Mouse (Mus musculus): ENCODE data around the gene Trmt13.

DNA sequence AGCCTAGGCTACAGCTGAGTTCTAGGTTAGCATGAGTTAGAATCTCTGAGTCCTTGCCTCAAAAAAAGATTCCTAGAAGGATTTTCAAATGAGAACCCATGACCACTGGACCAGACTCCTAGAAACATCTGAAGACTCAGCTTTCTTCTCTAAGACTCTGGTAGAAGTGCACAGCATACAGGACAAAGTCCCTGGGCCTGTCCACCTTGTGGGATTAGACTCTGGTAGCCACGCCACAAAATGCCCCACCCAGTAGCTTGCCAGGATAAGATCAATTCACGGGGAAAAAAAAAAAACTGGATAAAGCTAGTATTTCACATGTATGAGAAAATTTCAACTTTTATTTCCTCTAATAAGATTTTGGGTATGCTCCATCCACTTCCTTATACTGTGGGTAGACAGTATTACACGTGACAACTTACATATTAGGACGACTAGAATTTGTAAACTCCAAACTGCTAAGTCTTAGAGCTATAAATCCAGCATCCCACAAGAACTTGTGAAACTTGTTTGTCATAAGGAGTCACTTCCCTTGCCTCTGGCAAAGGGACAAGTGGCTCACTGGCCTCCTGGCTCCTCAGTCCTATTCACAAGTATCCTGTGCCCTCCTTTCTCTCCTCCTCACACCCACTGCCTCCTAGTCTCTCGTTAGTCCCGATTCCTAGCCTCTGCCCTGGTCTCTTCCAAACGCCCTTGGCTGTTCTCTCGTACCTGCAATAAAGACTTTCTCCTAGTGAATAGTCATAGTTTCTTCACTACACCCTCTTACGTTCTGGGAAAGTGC is 23.5 kb upstream of the Trmt13 start:
- TF ChIP-seq POLR2A (IDR thresholded peaks at IDR 0.05; ENCODE audit: insufficient read depth, low read depth, low read length) (no peak), CTCF (IDR thresholded peaks at IDR 0.05) (no peak)

All from heart, adult 2 months (tissue).